Mouse (Mus musculus) adrenal gland (tissue): ENCODE results near the gene Ifna6.
"Not testable (repeated sequence)": the region's sequence is repeated elsewhere in the genome, so short reads cannot be mapped to it uniquely, and the experiment has no call there.

Source experiments
- intact Hi-C: fragments of 180-260 bp; cut with DNase I; formaldehyde crosslinking; loops from one replicate; pipeline ENCODE4 v1.15.1; 2025
- long read RNA-seq, 2 experiments: library from polyadenylated mRNA; unstranded; transcript quantifications; one replicate each; pipeline ENCODE4 v2.0.0; 2020; ENCODE audit warnings: borderline replicate concordance in 1 of 2; ENCODE audit not compliant: insufficient replicate concordance in 1 of 2

The Ifna6 gene
- long read RNA-seq, experiment 1: 0 reads
- long read RNA-seq, experiment 2: 0 reads

- intact Hi-C loops: not testable (repeated sequence)
Observed at GRCm38 (mm10) chr4:88827116-88827515, at the start of gene Ifna6. Gene Ifna6, plus strand, starts transcription at chr4:88827416.

GRCm38 (mm10) chr4:88779550-88779949, 47.7 kb upstream of the Ifna6 start, which contains the start of gene Gm13272:
Gene Gm13272, plus strand, starts transcription at chr4:88779850.
- intact Hi-C loops: not testable (repeated sequence)

DNA sequence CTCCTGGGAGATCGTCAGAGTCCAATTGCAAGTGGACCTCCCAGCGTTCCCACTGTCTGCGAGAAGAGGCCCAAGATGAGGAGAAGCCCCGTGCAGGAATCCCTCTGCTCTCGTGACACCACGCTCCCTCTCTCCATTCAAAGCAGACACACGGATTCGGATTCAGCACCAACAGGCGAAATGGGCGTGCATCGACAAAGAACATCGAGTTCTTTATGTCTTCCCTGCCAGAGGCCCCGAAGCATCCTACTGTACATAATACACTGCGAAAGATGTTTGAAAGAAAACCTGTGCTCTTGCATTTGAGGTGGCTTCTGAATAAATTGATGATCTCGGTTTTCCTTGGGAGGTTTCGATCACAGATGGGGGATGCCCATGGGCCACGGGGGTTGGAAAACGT, 46.9 kb upstream of the Ifna6 start:
- intact Hi-C loops: not testable (repeated sequence)

DNA sequence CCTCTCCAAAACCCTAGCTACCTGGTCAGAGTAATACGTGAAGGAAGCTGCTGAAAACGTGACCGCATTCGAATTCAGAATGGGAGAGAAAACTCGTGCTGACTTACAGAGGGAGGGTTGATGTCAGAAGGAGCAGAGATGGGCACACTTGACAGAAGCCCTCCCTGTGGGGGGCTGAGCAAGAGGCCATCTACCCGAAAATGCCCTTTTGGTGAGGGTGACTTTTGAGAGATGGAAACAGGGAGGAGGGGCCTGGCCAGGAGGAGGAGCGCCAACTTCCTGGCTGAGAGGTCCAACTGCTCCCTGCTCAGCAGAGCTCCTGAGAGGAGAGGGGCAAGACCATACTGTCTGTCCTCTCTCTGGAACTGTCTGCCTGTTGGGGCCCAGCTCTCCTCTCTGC, 45.4 kb upstream of the Ifna6 start, which contains the start of gene Ifnz:
Ifnz (plus strand) TSS at position 301 of the 400 bp plus-strand sequence.
- intact Hi-C loops: not testable (repeated sequence)

DNA sequence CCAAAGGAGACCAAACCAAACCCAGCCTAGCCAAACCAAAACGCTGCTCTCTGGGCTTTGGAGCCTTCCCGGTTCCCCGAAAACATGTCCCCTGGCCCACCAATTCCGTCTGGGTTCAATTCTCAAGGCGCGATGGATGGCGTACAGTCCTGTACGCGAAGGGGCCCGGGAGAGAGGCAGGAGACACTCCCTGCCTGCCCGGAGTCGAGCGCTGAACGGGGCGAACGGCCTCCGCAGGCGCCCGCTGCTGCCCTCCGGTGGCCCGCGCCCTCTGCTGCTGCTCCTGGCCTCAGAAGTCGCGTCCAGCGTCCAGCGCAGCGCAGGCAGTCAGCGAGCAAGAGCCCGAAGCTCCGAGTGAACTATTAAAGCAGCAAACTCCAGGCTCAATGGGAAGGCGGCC, 44.9 kb upstream of the Ifna6 start:
- intact Hi-C loops: not testable (repeated sequence)

DNA sequence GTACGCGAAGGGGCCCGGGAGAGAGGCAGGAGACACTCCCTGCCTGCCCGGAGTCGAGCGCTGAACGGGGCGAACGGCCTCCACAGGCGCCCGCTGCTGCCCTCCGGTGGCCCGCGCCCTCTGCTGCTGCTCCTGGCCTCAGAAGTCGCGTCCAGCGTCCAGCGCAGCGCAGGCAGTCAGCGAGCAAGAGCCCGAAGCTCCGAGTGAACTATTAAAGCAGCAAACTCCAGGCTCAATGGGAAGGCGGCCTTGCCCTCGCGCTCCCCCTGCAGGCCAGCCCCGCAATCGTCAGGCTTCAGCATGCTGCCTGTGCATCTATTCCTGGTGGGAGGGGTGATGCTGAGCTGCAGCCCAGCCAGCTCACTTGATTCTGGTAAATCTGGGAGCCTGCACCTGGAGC, 41.8 kb upstream of the Ifna6 start, which contains the start of gene Gm13276:
Gm13276 (plus strand) TSS at position 301 of the 400 bp plus-strand sequence.
- intact Hi-C loops: not testable (repeated sequence)

DNA sequence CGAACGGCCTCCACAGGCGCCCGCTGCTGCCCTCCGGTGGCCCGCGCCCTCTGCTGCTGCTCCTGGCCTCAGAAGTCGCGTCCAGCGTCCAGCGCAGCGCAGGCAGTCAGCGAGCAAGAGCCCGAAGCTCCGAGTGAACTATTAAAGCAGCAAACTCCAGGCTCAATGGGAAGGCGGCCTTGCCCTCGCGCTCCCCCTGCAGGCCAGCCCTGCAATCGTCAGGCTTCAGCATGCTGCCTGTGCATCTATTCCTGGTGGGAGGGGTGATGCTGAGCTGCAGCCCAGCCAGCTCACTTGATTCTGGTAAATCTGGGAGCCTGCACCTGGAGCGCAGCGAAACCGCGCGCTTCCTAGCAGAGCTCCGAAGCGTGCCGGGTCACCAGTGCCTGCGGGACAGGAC, 38.8 kb upstream of the Ifna6 start, which contains the start of gene Gm13277:
Gm13277 (plus strand) TSS at position 231 of the 400 bp plus-strand sequence.
- intact Hi-C loops: not testable (repeated sequence)

DNA sequence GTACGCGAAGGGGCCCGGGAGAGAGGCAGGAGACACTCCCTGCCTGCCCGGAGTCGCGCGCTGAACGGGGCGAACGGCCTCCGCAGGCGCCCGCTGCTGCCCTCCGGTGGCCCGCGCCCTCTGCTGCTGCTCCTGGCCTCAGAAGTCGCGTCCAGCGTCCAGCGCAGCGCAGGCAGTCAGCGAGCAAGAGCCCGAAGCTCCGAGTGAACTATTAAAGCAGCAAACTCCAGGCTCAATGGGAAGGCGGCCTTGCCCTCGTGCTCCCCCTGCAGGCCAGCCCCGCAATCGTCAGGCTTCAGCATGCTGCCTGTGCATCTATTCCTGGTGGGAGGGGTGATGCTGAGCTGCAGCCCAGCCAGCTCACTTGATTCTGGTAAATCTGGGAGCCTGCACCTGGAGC, 36.0 kb upstream of the Ifna6 start, which contains the start of gene Gm13278:
Gm13278 (plus strand) TSS at position 301 of the 400 bp plus-strand sequence.
- intact Hi-C loops: not testable (repeated sequence)

DNA sequence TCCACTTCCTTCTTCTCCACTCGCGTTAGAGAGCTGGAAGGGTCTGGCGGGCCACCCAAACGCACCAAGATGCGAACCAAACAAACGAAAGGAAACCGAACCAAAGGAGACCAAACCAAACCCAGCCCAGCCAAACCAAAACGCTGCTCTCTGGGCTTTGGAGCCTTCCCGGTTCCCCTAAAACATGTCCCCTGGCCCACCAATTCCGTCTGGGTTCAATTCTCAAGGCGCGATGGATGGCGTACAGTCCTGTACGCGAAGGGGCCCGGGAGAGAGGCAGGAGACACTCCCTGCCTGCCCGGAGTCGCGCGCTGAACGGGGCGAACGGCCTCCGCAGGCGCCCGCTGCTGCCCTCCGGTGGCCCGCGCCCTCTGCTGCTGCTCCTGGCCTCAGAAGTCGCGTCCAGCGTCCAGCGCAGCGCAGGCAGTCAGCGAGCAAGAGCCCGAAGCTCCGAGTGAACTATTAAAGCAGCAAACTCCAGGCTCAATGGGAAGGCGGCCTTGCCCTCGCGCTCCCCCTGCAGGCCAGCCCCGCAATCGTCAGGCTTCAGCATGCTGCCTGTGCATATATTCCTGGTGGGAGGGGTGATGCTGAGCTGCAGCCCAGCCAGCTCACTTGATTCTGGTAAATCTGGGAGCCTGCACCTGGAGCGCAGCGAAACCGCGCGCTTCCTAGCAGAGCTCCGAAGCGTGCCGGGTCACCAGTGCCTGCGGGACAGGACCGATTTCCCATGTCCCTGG, 33.1 kb upstream of the Ifna6 start, which contains the start of gene Gm13275:
Gm13275 (plus strand) TSS at position 552 of the 740 bp plus-strand sequence.
- intact Hi-C loops: not testable (repeated sequence)

DNA sequence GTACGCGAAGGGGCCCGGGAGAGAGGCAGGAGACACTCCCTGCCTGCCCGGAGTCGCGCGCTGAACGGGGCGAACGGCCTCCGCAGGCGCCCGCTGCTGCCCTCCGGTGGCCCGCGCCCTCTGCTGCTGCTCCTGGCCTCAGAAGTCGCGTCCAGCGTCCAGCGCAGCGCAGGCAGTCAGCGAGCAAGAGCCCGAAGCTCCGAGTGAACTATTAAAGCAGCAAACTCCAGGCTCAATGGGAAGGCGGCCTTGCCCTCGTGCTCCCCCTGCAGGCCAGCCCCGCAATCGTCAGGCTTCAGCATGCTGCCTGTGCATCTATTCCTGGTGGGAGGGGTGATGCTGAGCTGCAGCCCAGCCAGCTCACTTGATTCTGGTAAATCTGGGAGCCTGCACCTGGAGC, 30.1 kb upstream of the Ifna6 start, which contains the start of gene Gm13279:
Gm13279 (plus strand) TSS at position 301 of the 400 bp plus-strand sequence.
- intact Hi-C loops: not testable (repeated sequence)

DNA sequence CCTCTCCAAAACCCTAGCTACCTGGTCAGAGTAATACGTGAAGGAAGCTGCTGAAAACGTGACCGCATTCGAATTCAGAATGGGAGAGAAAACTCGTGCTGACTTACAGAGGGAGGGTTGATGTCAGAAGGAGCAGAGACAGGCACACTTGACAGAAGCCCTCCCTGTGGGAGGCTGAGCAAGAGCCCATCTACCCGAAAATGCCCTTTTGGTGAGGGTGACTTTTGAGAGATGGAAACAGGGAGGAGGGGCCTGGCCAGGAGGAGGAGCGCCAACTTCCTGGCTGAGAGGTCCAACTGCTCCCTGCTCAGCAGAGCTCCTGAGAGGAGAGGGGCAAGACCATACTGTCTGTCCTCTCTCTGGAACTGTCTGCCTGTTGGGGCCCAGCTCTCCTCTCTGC, 27.9 kb upstream of the Ifna6 start, which contains the start of gene Gm13285:
Gm13285 (plus strand) TSS at position 301 of the 400 bp plus-strand sequence.
- intact Hi-C loops: not testable (repeated sequence)

DNA sequence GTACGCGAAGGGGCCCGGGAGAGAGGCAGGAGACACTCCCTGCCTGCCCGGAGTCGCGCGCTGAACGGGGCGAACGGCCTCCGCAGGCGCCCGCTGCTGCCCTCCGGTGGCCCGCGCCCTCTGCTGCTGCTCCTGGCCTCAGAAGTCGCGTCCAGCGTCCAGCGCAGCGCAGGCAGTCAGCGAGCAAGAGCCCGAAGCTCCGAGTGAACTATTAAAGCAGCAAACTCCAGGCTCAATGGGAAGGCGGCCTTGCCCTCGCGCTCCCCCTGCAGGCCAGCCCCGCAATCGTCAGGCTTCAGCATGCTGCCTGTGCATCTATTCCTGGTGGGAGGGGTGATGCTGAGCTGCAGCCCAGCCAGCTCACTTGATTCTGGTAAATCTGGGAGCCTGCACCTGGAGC, 24.3 kb upstream of the Ifna6 start, which contains the start of gene Gm13287:
Gm13287 (plus strand) TSS at position 301 of the 400 bp plus-strand sequence.
- intact Hi-C loops: not testable (repeated sequence)

DNA sequence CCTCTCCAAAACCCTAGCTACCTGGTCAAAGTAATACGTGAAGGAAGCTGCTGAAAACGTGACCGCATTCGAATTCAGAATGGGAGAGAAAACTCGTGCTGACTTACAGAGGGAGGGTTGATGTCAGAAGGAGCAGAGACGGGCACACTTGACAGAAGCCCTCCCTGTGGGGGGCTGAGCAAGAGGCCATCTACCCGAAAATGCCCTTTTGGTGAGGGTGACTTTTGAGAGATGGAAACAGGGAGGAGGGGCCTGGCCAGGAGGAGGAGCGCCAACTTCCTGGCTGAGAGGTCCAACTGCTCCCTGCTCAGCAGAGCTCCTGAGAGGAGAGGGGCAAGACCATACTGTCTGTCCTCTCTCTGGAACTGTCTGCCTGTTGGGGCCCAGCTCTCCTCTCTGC, 22.0 kb upstream of the Ifna6 start, which contains the start of gene Gm13288:
Gm13288 (plus strand) TSS at position 301 of the 400 bp plus-strand sequence.
- intact Hi-C loops: not testable (repeated sequence)

- intact Hi-C loops: not testable (repeated sequence)
Observed at GRCm38 (mm10) chr4:88805761-88806160, 21.5 kb upstream of the Ifna6 start.

GRCm38 (mm10) chr4:88815928-88816327, 11.3 kb upstream of the Ifna6 start, which contains the start of gene Ifna7:
Gene Ifna7, plus strand, starts transcription at chr4:88816228.
- intact Hi-C loops: no loop called here

DNA sequence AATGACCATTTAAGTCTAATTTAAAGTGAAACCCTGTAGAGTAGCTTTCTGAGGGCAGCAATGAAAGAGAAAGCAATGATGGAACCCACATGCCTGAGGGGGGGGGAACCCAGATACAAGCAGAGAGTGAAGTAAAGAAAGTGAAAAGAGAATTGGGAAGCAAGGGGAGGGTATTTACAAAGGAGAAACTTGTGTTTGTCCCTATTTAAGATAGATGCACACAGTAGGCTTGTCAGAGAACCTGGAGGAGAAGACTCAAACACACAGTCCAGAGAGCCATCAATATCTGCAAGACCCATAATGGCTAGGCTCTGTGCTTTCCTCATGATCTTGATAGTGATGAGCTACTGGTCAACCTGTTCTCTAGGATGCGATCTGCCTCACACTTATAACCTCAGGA, 7.6 kb upstream of the Ifna6 start, which contains the start of gene Ifna11:
Ifna11 (plus strand) TSS at position 301 of the 400 bp plus-strand sequence.
- intact Hi-C loops: loop anchor here (5.0 kb wide), 1 partner anchor 137 kb away; the partner anchor contains the start of gene Ifna2

GRCm38 (mm10) chr4:88822995-88823394, 4.2 kb upstream of the Ifna6 start:
- intact Hi-C loops: loop anchor here (5.0 kb wide), 1 partner anchor 141 kb away; the partner anchor contains the start of gene Ifna2

- intact Hi-C loops: no loop called here
Observed at GRCm38 (mm10) chr4:88830523-88830922, 3.3 kb downstream of the Ifna6 start.

DNA sequence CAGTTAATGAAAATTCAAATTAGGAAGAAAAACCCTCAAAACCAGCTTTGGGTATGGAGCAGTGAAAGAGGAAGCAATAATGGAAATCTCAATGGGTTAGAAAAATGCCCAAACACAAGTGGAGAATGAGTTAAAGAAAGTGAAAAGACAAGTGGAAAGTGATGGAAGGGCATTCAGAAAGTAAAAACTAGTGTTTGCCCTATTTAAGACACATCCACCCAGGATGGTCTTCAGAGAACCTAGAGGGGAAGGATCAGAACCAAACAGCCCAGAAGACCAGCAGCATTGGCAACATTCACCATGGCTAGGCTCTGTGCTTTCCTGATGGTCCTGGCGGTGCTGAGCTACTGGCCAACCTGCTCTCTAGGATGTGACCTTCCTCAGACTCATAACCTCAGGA, 8.0 kb downstream of the Ifna6 start, which contains the start of gene Ifna5:
Ifna5 (plus strand) TSS at position 301 of the 400 bp plus-strand sequence.
- intact Hi-C loops: not testable (repeated sequence)

- intact Hi-C loops: no loop called here
Observed at GRCm38 (mm10) chr4:88838828-88839227, 11.6 kb downstream of the Ifna6 start.

GRCm38 (mm10) chr4:88840058-88840457, 12.8 kb downstream of the Ifna6 start:
- intact Hi-C loops: no loop called here
